Mouse (Mus musculus) embryonic facial prominence, embryonic 12.5 days (tissue): Measurements from ENCODE around the gene Dydc1. TPM values are rescaled to one million over a fixed set of nuclear protein-coding genes. Genes with fewer than 3 reads are reported as not detected.

Experiments
- ATAC-seq: fragments of 200-750 bp; cut with Nextera tagmentation; 2 replicates; pipeline ENCODE4 v1.8.0; 2017; ENCODE audit not compliant: insufficient number of reproducible peaks, insufficient read depth, low FRiP score, low TSS enrichment
- H3K27ac ChIP-seq: fragments of 300-500 bp; sonication (generic); 2 replicates; pipeline ENCODE4 v1.5.1; 2016; ENCODE audit warnings: mild to moderate bottlenecking
- H3K27me3 ChIP-seq: fragments of 300-500 bp; sonication (generic); 2 replicates; pipeline ENCODE4 v1.6.1; 2016; ENCODE audit warnings: mild to moderate bottlenecking, moderate library complexity
- H3K36me3 ChIP-seq: fragments of 300-500 bp; sonication (generic); 2 replicates; pipeline ENCODE4 v1.6.1; 2016; ENCODE audit warnings: mild to moderate bottlenecking
- H3K4me1 ChIP-seq: fragments of 300-500 bp; sonication (generic); 2 replicates; pipeline ENCODE4 v1.6.1; 2016
- H3K4me2 ChIP-seq: fragments of 300-500 bp; sonication (generic); replicated peaks from 2 replicates; pipeline ENCODE4 v1.6.1; 2016; ENCODE audit warnings: mild to moderate bottlenecking, moderate library complexity
- H3K4me3 ChIP-seq: fragments of 300-500 bp; sonication (generic); 2 replicates; pipeline ENCODE4 v1.5.1; 2016; ENCODE audit warnings: mild to moderate bottlenecking
- H3K9ac ChIP-seq: fragments of 300-500 bp; sonication (generic); 2 replicates; pipeline ENCODE4 v1.6.1; 2016; ENCODE audit warnings: mild to moderate bottlenecking, moderate library complexity
- H3K9me3 ChIP-seq: fragments of 300-500 bp; sonication (generic); 2 replicates; pipeline ENCODE4 v1.6.1; 2016; ENCODE audit warnings: mild to moderate bottlenecking, moderate library complexity
- WGBS: fragments of 180-500 bp; shearing (Covaris S2); methylation state at CpG from one replicate; pipeline ENCODE4 v1.1.7; 2016; 5-methylcytosine and 5-hydroxymethylcytosine counted together
- polyA plus RNA-seq: library from polyadenylated mRNA; unstranded; fragments of >200 nt; fragmentation: Nextera tagmentation; extraction: Ambion mirVana; gene quantifications from 2 replicates; pipeline ENCODE4 v1.2.1, GENCODE M21; 2016

Gene Dydc1
- polyA plus RNA-seq, 1 experiment from 2014 or later, result not detected

GRCm38 (mm10) chr14:41101242-41101641 is 28.5 kb downstream of the Dydc1 start:
- Histone ChIP-seq H3K4me2 (no peak overlapping the region), H3K27ac (no peak overlapping the region), H3K4me1 (no peaks in the 10 kb centered on the region), H3K9ac (no peak overlapping the region), H3K9me3 (no peaks in the 10 kb centered on the region), H3K4me3 (no peak overlapping the region), H3K27me3 (no peaks in the 10 kb centered on the region), H3K36me3 (no peaks in the 10 kb centered on the region)
- ATAC-seq, result no peak
- WGBS, result 79% methylated on average over 5 of the region's 5 CpGs

GRCm38 (mm10) chr14:41102269-41102668 is 29.6 kb downstream of the Dydc1 start:
- Histone ChIP-seq H3K4me1 (no peaks in the 10 kb centered on the region), H3K4me2 (no peak overlapping the region), H3K27ac (no peak overlapping the region), H3K4me3 (no peak overlapping the region), H3K27me3 (no peaks in the 10 kb centered on the region), H3K36me3 (no peaks in the 10 kb centered on the region), H3K9me3 (no peaks in the 10 kb centered on the region), H3K9ac (no peak overlapping the region)
- no peak for ATAC-seq
- 81% methylated on average over 2 of the region's 2 CpGs for WGBS

- H3K27me3 ChIP-seq, result no peaks in the 10 kb centered on the region
- no peak within 1 kb of the TSS for H3K4me3 ChIP-seq
- no peak within 1 kb of the TSS for H3K4me2 ChIP-seq
- no peaks in the 10 kb centered on the region for H3K4me1 ChIP-seq
- 64% methylated on average over 10 of the region's 10 CpGs for WGBS
- no peaks in the 10 kb centered on the region for H3K36me3 ChIP-seq
- H3K9ac ChIP-seq, result no peak within 1 kb of the TSS
- H3K27ac ChIP-seq, result no peak within 1 kb of the TSS
- H3K9me3 ChIP-seq, result no peaks in the 10 kb centered on the region
- no peak for ATAC-seq
These were observed 32.2 kb downstream of the Dydc1 start, which contains the start of gene Mat1a for GRCm38 (mm10) chr14:41104853-41105444. Gene Mat1a, plus strand, starts transcription at chr14:41105035.

- no peak overlapping the region for H3K27ac ChIP-seq
- 87% methylated on average over 7 of the region's 7 CpGs for WGBS
- H3K27me3 ChIP-seq, result no peaks in the 10 kb centered on the region
- H3K36me3 ChIP-seq, result no peaks in the 10 kb centered on the region
- no peak overlapping the region for H3K9ac ChIP-seq
- H3K9me3 ChIP-seq, result no peaks in the 10 kb centered on the region
- H3K4me2 ChIP-seq, result no peak overlapping the region
- no peaks in the 10 kb centered on the region for H3K4me1 ChIP-seq
- ATAC-seq, result no peak
- H3K4me3 ChIP-seq, result no peak overlapping the region
These were observed 38.4 kb downstream of the Dydc1 start for GRCm38 (mm10) chr14:41111031-41111668.

DNA sequence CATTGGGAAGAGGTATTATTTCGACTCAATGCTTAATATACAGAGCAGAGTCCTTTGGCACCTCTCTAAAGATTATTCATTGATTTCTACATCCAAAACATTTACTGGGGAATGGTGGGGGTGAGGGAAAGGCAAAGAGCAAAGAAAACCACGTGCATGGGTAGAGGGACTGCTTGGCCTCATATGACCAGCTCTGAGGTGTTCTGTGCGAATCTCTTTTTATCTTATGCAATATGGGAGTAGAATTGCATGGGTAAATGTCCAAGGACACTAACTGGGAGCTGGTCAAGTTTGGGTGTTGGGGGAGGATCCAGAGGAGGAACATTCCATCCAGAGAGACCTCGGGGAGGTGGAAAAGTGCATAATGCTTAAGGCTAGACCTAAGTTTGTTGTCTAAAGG is 40.2 kb downstream of the Dydc1 start:
- no peak for ATAC-seq
- Histone ChIP-seq H3K4me3 (no peak overlapping the region), H3K27ac (no peak overlapping the region), H3K9me3 (no peaks in the 10 kb centered on the region), H3K27me3 (no peaks in the 10 kb centered on the region), H3K9ac (no peak overlapping the region), H3K36me3 (no peaks in the 10 kb centered on the region), H3K4me1 (no peaks in the 10 kb centered on the region), H3K4me2 (no peak overlapping the region)
- WGBS, result 85% methylated on average over 4 of the region's 4 CpGs

DNA sequence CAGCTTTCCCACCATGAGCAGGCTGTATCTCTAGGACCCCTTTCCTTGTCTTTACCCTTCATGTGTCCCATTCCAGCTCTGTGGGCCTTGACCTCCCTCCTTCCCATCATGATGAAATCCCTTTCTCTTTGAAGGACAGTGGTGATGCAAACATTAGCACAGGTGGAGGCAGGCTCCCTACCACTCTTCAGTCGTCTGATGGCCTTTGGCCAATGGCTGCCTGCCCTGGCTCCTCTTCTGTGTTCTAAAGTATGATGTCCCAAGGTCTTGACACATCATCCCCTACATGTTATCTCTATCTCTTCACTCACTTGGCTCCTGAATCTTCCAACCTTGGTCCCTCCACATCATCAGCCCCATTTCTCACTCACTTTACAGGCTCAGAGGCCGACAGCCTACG is 43.6 kb downstream of the Dydc1 start:
- Histone ChIP-seq H3K27ac (no peak overlapping the region), H3K9ac (no peak overlapping the region), H3K27me3 (no peaks in the 10 kb centered on the region), H3K36me3 (no peaks in the 10 kb centered on the region), H3K4me1 (no peaks in the 10 kb centered on the region), H3K4me2 (no peak overlapping the region), H3K4me3 (no peak overlapping the region), H3K9me3 (no peaks in the 10 kb centered on the region)
- no peak for ATAC-seq
- 93% methylated on average over 3 of the region's 3 CpGs for WGBS

GRCm38 (mm10) chr14:41124683-41125082 is 52.0 kb downstream of the Dydc1 start:
- 87% methylated on average over 5 of the region's 5 CpGs for WGBS
- no peaks in the 10 kb centered on the region for H3K27me3 ChIP-seq
- H3K9ac ChIP-seq, result no peak overlapping the region
- H3K4me2 ChIP-seq, result no peak overlapping the region
- no peak overlapping the region for H3K4me3 ChIP-seq
- no peaks in the 10 kb centered on the region for H3K36me3 ChIP-seq
- no peak for ATAC-seq
- H3K9me3 ChIP-seq, result no peaks in the 10 kb centered on the region
- H3K4me1 ChIP-seq, result no peaks in the 10 kb centered on the region
- no peak overlapping the region for H3K27ac ChIP-seq

DNA sequence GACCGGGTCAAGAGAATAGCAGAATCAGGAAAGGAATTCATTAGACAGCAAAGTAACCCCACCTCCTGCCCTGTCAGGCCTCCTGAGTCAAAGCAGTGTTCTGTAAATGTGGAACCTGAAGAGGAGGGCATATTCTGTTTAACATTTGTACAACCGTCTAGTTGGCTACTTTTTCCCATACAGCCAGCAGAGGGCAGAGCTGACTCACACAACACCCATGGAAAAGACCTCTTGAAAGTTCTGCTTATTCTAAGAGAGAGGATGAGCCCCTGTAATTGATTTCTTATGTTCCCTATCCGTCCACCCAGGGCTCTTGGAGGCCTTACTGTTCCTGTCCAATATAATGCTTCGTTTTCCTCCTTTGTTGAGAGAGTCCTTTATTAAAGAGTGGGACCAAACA is 55.3 kb downstream of the Dydc1 start:
- Histone ChIP-seq H3K4me3 (no peak overlapping the region), H3K9me3 (no peaks in the 10 kb centered on the region), H3K27me3 (no peaks in the 10 kb centered on the region), H3K36me3 (no peaks in the 10 kb centered on the region), H3K4me2 (no peak overlapping the region), H3K4me1 (no peaks in the 10 kb centered on the region), H3K9ac (no peak overlapping the region), H3K27ac (no peak overlapping the region)
- ATAC-seq, result no peak
- WGBS, result 13% methylated on average over 4 of the region's 4 CpGs

DNA sequence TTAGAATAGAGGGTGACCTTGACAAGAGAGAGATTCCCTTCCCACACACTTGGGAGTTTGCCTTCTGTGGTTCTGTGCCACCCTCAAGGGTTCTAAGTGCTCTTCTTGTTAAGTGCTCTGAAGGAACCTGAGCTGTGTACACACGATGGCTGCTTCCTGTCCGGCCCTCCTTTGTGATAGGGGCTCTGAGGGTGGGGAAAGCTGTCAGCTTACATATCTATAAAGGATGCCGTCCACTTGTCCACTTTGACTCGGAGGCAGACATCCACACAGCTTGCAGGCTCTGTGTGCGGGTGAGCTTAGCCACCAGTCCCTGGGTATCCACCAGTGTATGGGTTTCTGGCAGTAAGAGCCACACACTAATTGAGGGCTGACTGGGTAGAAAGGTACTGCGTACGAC is 58.8 kb downstream of the Dydc1 start, which contains the start of gene Sftpa1:
TSS of gene Sftpa1 (plus strand) at position 243 of the 400 bp plus-strand sequence.
- Histone ChIP-seq H3K4me3 (no peak within 1 kb of the TSS), H3K36me3 (no peaks in the 10 kb centered on the region), H3K9me3 (no peaks in the 10 kb centered on the region), H3K4me1 (no peaks in the 10 kb centered on the region), H3K9ac (no peak within 1 kb of the TSS), H3K27me3 (no peaks in the 10 kb centered on the region), H3K4me2 (no peak within 1 kb of the TSS), H3K27ac (no peak within 1 kb of the TSS)
- ATAC-seq, result no peak
- 77% methylated on average over 7 of the region's 7 CpGs for WGBS

GRCm38 (mm10) chr14:41137006-41137405 is 64.3 kb downstream of the Dydc1 start:
- no peak overlapping the region for H3K4me2 ChIP-seq
- H3K9ac ChIP-seq, result no peak overlapping the region
- H3K27ac ChIP-seq, result no peak overlapping the region
- H3K4me1 ChIP-seq, result no peaks in the 10 kb centered on the region
- no peaks in the 10 kb centered on the region for H3K36me3 ChIP-seq
- no peak for ATAC-seq
- H3K4me3 ChIP-seq, result no peak overlapping the region
- no peaks in the 10 kb centered on the region for H3K9me3 ChIP-seq
- no peaks in the 10 kb centered on the region for H3K27me3 ChIP-seq

GRCm38 (mm10) chr14:41140686-41141085 is 68.0 kb downstream of the Dydc1 start:
- ATAC-seq, result no peak
- Histone ChIP-seq H3K9me3 (no peaks in the 10 kb centered on the region), H3K9ac (no peak overlapping the region), H3K36me3 (no peaks in the 10 kb centered on the region), H3K4me2 (no peak overlapping the region), H3K4me1 (no peaks in the 10 kb centered on the region), H3K27ac (no peak overlapping the region), H3K27me3 (no peaks in the 10 kb centered on the region), H3K4me3 (no peak overlapping the region)
- WGBS, result 79% methylated on average over 1 of the region's 1 CpGs
